Mouse (Mus musculus): ENCODE measurements around the gene Skint9.
"Not testable (repeated sequence)": the region's sequence is repeated elsewhere in the genome, so short reads cannot be mapped to it uniquely, and the experiment has no call there.

Gene Skint9

GRCm38 (mm10) chr4:112433885-112434284 is at the start of gene Skint9:
TSS of gene Skint9 (minus strand) at chr4:112433985.
- DNase-seq: no peak

- DNase-seq: no peak
Observed at GRCm38 (mm10) chr4:112432685-112433084, 1.1 kb downstream of the Skint9 start.

- DNase-seq: no peak
Observed at GRCm38 (mm10) chr4:112432223-112432622, 1.6 kb downstream of the Skint9 start.

GRCm38 (mm10) chr4:112349111-112349510 is 84.7 kb downstream of the Skint9 start:
- DNase-seq: not testable (repeated sequence)
